ENCODE assay signal across 16 mouse cellular contexts in the genomic region with DNA sequence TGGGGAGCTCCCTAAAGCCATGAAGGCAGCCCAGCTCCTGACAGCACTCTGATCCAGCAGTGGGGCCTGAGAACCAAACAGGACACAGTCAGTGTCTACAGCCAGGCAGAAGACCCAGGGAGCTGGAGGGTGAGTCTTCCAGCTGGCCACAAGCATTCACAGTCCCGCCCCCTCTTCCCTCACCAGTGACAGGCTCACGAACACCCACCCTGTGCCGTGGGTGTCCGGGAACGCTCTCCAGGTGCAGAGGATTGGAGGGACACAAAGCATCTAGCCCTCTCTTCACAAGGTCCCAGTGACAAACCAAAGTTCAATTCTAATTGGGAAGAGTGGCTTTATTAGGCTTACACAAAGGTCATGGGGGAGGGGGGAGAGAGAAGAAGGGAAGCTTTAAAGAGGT. TPM values are rescaled to one million over a fixed set of nuclear protein-coding genes. Genes with fewer than 3 reads are reported as not detected.
"Had no signal": no experiment of that assay in that cellular context is flagged by ENCODE, and none has a peak within 500 bp of the region (broad histone marks: within the 10 kb centered on the region; RNA-seq: fewer than 3 reads in every experiment).

No protein-coding gene starts in this region.

- DNase-seq: lung, adult 2 months; lung, postnatal 14 days; lung, postnatal 36 days; thymus, adult 2 months; thymus, postnatal 14 days; thymus, postnatal 36 days had no signal

- H3K4me2 ChIP-seq: lung, embryonic 15.5 days; midbrain, embryonic 11.5 days; midbrain, embryonic 13.5 days; midbrain, embryonic 15.5 days; neural tube, embryonic 12.5 days; stomach, embryonic 15.5 days had no signal

- ATAC-seq: lung, postnatal 0 days; midbrain, embryonic 13.5 days; midbrain, embryonic 15.5 days had no signal

- H3K27me3 ChIP-seq: lung, embryonic 15.5 days; midbrain, embryonic 13.5 days; midbrain, embryonic 15.5 days; neural tube, embryonic 12.5 days; stomach, embryonic 15.5 days had no signal

- H3K36me3 ChIP-seq: lung, embryonic 15.5 days; midbrain, embryonic 13.5 days; midbrain, embryonic 15.5 days; neural tube, embryonic 12.5 days; stomach, embryonic 15.5 days had no signal

- H3K9me3 ChIP-seq: midbrain, embryonic 15.5 days; stomach, embryonic 15.5 days had no signal

- H3K4me1 ChIP-seq: lung, embryonic 15.5 days; midbrain, embryonic 13.5 days; midbrain, embryonic 15.5 days; neural tube, embryonic 12.5 days; stomach, embryonic 15.5 days had no signal

- H3K4me3 ChIP-seq: lung, embryonic 15.5 days; megakaryocyte, embryonic 14.5 days; midbrain, embryonic 13.5 days; midbrain, embryonic 15.5 days; neural tube, embryonic 12.5 days; stomach, embryonic 15.5 days had no signal

- H3K27ac ChIP-seq: lung, embryonic 15.5 days; macrophage; midbrain, embryonic 13.5 days; midbrain, embryonic 15.5 days; neural tube, embryonic 12.5 days; stomach, embryonic 15.5 days; stomach, postnatal 0 days had no signal

- H3K9ac ChIP-seq: lung, embryonic 15.5 days; midbrain, embryonic 13.5 days; midbrain, embryonic 15.5 days; neural tube, embryonic 12.5 days; stomach, embryonic 15.5 days had no signal

RNA-seq across cellular contexts. Expression of a gene that starts 34.2 kb away (rescaled TPM):
- polyA plus RNA-seq: macrophage had no signal
